In genomic region chr2:134643514-134644300, GRCm38 (mm10) we compare ENCODE assay signal across 8 mouse cellular contexts. TPM values are rescaled to one million over a fixed set of nuclear protein-coding genes. Genes with fewer than 3 reads are reported as not detected.
DNase-seq lines count a peak whose midpoint lies in the region; ATAC-seq lines count a peak whose summit lies in the region.

Gene Tmx4, minus strand, starts transcription at chr2:134644145.

- peak within 1 kb of the TSS; percentile 93 for H3K27ac ChIP-seq in intestine, embryonic 14.5 days (ENCODE audit: low read depth)

- peak within 1 kb of the TSS; percentile 68 for H3K4me2 ChIP-seq in intestine, embryonic 14.5 days (ENCODE audit: low read length)

- peak within 1 kb of the TSS; percentile 79 for H3K4me3 ChIP-seq in intestine, embryonic 14.5 days (ENCODE audit: low read depth, low read length)

- peaks cover 19% of the 10 kb centered on the region for H3K4me1 ChIP-seq in intestine, embryonic 14.5 days (replicated peaks; ENCODE audit: control insufficient read depth, insufficient read depth, low read length)

- DNase-seq in adrenal gland, adult (ENCODE audit: inconsistent age in 2 of 2, low spot score in 1 of 2), result peak; percentile 99 to 100
- peak; percentile 98 for DNase-seq in embryo, embryonic 10.5 days (ENCODE audit: low spot score)
- peak; percentile 99 for DNase-seq in gastrocnemius, postnatal 14 days
- DNase-seq in intestine, embryonic 14.5 days (ENCODE audit: low spot score), result peak; percentile 99
- DNase-seq in left cerebral cortex, postnatal 14 days (ENCODE audit: low spot score in 2 of 2), result peak; percentile 98
- DNase-seq in mesoderm, embryonic 11.5 days (ENCODE audit: low read depth, low spot score), result peak; percentile 98
- peak; percentile 96 to 97 for DNase-seq in right cerebral cortex, postnatal 36 days (ENCODE audit: low spot score in 2 of 2)
- DNase-seq in yolk sac, embryonic 10.5 days (ENCODE audit: low spot score), result peak; percentile 97

- peak; percentile 99 for ATAC-seq in intestine, embryonic 14.5 days (replicated peaks; ENCODE audit: low FRiP score, low TSS enrichment, low read depth)

- intact Hi-C loops in gastrocnemius, postnatal 14 days (cut with DNase I; ENCODE audit: low total_unique reads), result no loop called here
- intact Hi-C loops in left cerebral cortex, postnatal 14 days (cut with DNase I), result no loop called here

- peak within 1 kb of the TSS; percentile 77 for H3K9ac ChIP-seq in intestine, embryonic 14.5 days (ENCODE audit: low read length)

- under 1% methylated on average over 57 of the region's 57 CpGs for WGBS in intestine, embryonic 14.5 days

- H3K27me3 ChIP-seq in intestine, embryonic 14.5 days (replicated peaks; ENCODE audit: control insufficient read depth, insufficient read depth, low read length), result no peaks in the 10 kb centered on the region

- H3K9me3 ChIP-seq in intestine, embryonic 14.5 days (ENCODE audit: control insufficient read depth, low read length), result no peaks in the 10 kb centered on the region

- H3K36me3 ChIP-seq in intestine, embryonic 14.5 days (ENCODE audit: control insufficient read depth, insufficient read depth, low read length), result peaks cover 2% of the 10 kb centered on the region; the same call in 1 of the 2 replicates

RNA-seq across cellular contexts. Expression of gene Tmx4, which starts in this region (rescaled TPM):
- total RNA-seq in gastrocnemius, postnatal 14 days (2021), result 10 to 100 TPM; 10.3 to 12.6 TPM
- 22.2 and 24.1 TPM in 2 replicates for polyA plus RNA-seq in intestine, embryonic 14.5 days (2014; fragmentation: Nextera tagmentation; extraction: Ambion mirVana)
- 100 to 1,000 TPM; 137 to 150 TPM for total RNA-seq in left cerebral cortex, postnatal 14 days (2021)

Comparison
In these comparisons a context has a peak if more than half of its experiments do, and no peak if none do; other contexts are left out.
1. Peak in every context shown above with its lines: DNase-seq, ATAC-seq, H3K4me3 ChIP-seq and H3K27ac ChIP-seq.
2. RNA of gene Tmx4 (total RNA-seq): 137 to 150 TPM in left cerebral cortex, postnatal 14 days; 10.3 to 12.6 TPM in gastrocnemius, postnatal 14 days; every median in the first group is over 10 times any median in the second.